Mouse (Mus musculus) granulocyte monocyte progenitor cell, adult 5-6 weeks (primary cell): ENCODE measurements at regions not wholly inside any gene's neighbourhood (a gene's known extent, or its start where the extent isn't known, plus 50 kb on each side); places are given as distances from the start of the nearest gene placed in this dataset.

Source experiments
- ATAC-seq: replicated peaks from 2 replicates; pipeline ENCODE4 v1.8.0; 2016; ENCODE audit warnings: mild to moderate bottlenecking, moderate TSS enrichment, inconsistent platforms; ENCODE audit not compliant: poor library complexity, severe bottlenecking

- peak; percentile 85 for ATAC-seq
These were observed 74.6 kb upstream of the Fermt1 start for GRCm38 (mm10) chr2:133020173-133020837.

- ATAC-seq = peak; percentile 73
These were observed 75.5 kb upstream of the Fermt1 start for GRCm38 (mm10) chr2:133021244-133021643.

DNA sequence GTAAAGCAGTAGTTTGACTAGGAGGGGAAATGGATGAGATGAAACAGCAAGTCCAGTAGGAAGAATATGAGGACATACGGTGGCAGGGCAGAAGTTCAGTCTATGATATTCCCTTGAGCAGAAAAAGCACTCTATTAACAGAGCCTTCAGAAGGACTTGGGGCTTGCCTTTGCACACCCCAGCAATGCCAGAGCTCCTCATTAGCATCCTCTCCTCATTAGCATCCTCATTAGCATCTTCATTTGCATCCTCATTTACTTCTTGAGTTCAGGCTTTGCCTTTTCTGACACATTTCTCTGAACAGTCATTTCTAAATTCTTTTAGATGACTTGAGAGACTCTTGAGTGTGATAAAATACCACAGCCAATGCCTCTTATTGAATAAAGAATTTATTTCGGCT, 81.3 kb upstream of the Fermt1 start:
- no peak for ATAC-seq

DNA sequence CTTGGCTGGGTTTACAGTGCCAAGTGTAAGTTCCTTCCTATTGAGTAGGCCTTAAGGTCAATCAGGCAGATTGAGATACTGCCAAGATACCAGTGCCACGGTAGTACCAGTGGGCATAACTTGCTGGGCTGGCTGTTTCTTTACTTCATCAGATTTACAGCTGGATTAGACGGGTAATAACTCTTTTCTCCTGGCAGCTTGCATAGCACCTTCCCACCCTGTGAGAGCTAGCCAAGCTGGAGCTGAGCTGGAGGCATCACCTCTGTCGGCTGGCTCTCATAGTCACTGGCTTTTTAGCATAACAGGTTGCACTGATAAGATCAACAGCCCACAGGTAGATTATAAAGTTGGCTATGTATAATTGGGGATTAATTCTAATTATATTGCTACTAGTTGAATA, 89.7 kb upstream of the Fermt1 start:
- ATAC-seq = no peak

DNA sequence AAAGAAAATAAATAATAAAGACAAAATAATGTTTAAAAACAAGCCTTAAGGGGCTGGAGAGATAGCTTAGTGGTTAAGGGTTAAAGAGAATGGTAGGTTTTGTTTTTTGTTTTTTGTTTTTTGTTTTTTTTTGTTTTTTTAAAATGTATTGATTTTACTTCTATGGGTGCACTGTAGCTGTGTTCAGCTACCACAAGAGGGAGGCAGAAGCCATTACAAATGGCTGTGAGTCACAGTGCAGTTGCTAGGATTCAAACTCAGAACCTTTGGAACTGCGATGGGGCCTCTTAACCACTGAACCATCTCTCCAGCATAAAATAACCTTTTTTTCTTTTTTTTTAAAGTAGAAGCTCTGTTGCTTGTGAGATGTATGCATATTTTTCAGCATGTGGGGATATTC, 95.0 kb upstream of the Fermt1 start:
- no peak for ATAC-seq

DNA sequence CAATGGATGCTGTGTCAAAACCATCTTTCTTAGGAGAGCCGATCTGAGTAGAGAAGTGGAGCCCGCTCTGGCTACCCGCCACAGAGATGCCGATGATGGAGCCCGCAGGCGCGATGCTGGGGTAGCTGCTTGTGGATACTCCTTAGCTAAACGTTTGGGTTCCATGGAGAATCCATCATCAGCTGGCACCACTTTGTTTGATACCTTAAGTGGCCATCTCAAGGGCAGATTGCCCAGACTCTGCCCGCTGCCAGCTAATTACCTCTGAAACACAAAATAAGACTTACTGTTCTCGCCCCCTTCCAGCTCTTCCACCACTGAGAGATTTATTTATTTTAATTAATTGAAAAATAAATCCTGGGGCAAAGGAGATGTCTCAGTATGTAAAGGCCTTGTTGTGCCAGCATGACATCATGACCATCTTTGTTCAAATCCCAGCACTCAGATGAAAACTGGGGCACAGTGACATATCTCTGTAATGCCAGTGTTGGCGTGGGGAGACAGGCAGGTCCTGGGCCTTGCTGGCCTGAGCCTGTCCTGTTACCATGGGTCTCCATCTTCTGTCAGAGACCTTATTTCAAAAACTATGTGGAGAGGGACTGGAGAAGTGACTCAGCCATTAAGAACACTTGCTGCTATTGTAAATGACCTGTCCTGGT, 132.1 kb upstream of the Fermt1 start:
- ATAC-seq = no peak

- ATAC-seq = no peak
These were observed 145.3 kb upstream of the Fermt1 start for GRCm38 (mm10) chr2:133090976-133091375.

DNA sequence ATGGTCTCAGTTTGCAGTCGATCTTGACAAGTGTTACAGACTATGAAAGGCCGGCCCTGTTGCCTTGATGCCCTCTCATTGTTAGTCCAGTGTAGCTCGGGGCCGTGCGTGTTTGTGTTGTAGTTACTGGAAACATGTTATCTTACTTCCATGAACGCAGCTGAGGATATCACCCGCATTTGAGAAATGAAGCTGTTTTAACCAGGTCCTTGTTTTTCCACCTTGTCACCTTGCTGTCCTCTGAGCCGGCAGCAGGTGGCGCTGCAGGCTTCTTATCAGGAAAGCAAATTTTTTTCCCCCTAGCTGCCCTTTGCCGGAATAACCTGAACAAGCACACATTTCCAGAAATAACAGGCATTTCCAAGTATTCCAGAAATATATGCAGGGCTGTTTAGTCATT, 167.9 kb upstream of the Fermt1 start:
- ATAC-seq = peak; percentile 81

DNA sequence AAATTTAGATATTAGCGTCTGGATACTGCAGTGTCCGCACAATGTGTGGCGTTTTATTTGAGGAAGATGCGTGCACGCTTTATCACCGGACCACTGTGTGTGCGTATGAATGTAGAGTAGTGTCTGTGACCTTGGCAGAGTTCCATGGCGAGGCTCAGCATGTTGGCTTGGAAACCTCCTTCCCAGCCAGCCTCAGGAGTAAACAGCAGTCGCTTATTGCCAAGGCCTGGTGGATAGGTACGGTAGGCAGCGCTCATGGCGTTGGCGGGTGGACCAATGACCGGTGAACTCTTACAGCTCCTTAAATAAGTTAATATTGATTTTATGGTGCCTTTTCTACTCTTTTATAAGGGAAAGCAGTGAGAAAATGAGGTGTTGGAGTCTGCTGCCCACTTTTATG, 172.9 kb upstream of the Fermt1 start:
- no peak for ATAC-seq

- no peak for ATAC-seq
These were observed 179.6 kb upstream of the Fermt1 start for GRCm38 (mm10) chr2:133125212-133125801.

DNA sequence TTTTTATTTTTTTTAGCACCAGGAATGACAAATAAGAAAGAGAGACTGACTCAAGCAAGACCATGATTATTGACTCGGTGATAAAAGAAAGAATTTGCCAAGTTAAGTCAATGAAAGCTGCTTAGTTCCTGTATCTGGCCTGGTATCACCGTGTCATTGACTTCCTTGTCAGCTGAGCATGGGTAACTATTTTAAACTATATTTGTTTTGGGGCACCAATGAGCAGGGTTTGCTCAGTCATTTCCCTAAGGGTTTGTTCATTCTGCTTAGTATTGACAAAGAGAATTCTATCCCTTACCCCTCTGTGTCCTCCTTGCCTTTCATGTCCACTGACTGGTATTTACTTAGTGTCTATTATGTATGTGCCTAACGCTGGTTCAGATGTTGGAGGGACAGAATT, 189.2 kb upstream of the Fermt1 start:
- ATAC-seq = no peak

GRCm38 (mm10) chr2:133138877-133139276, 193.2 kb upstream of the Fermt1 start:
- ATAC-seq = no peak

DNA sequence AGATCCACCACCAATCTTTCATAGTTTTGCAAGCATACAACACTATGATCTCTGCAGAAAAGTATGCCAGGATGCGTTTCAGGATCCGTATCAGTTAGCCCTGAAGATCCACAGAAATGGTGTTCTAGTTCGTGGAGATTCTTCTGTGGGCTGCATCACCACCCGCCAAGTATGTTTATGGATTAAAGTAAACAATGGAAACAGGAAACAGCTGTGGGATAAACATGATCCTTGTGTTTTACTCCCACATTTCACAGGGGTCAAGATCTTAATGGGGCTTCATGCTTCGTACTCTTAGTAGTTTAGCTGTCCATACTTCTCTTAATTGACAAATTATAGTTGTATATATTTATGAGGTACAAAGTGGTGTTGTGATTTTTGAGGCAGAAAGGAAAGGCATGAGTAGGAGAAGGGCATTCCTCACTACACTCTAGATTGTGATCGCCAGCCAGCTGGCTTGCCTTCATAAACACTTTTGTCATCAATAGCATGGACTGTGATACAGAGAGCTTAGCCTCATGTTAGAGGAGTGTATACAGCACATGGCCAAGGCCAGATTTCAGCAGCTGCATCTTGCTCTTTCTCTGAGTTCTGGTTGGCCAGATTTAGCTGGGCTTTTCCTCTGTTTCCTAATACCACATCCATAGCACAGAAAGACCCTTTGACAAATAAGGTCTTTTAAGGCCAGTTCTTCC, 195.8 kb upstream of the Fermt1 start:
- ATAC-seq = no peak

GRCm38 (mm10) chr2:133152461-133152860, 206.8 kb upstream of the Fermt1 start:
- ATAC-seq = no peak

- peak; percentile 69 for ATAC-seq
These were observed 210.8 kb upstream of the Fermt1 start for GRCm38 (mm10) chr2:133156537-133156936.

- ATAC-seq = no peak
These were observed 212.5 kb upstream of the Fermt1 start for GRCm38 (mm10) chr2:133158206-133158605.

DNA sequence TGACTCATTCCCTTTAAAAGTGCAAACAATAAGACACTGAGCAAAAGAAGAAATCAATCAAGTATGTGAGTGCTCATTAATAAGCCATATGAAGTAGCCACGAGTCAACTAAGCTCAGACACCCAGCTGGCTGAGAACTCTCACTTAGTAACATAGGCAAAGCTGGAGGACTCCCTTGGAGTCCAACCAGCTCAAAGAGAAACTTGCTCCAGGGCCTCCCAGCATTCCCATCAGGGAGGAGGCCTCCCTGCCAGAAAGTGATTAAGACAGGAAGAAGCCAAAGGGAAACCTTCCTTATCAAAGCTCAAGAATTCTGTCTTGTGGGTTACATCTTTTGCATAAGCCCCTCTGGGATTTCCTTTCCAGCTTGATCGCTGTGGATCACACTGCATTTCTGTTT, 213.7 kb upstream of the Fermt1 start:
- ATAC-seq = no peak

DNA sequence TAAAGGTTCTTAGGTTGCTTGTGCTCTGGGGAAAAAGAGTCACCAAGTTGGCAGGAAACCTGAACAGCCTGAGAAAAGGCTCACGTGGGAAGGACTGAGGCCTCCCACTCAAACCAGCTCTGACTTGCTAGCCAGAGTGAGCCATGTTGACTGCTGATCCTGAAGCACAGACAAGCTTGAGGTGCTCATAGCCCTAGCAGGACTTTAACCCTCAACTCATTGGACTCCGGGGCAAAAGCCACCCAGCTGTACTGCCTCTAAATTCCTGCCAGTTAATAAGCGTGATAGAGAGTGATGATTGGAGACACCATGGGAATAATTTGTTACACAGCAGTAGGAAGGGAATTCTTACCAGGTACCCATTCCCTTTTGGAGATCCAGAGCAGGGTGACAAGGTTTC, 230.7 kb upstream of the Fermt1 start:
- ATAC-seq = no peak

GRCm38 (mm10) chr2:133181216-133181615, 235.5 kb upstream of the Fermt1 start:
- no peak for ATAC-seq

DNA sequence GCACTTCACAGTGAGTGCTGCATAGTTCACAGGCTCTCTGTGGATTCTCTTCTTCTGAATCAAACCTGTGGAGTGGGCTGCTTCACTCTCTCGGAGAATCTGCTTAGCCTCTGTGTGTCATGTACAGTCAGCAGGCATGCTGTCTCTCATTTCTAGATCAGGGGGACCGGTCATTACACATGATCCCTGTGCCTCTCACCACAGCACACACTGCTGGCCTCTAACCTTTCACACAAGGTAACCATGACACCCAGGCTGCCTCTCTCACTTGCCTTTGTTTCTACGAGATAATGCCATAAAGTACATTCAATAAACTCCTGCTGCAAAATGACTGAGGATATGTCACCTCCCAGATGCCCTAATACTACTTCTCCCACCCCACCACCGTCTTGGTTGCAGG, 237.2 kb upstream of the Fermt1 start:
- no peak for ATAC-seq

DNA sequence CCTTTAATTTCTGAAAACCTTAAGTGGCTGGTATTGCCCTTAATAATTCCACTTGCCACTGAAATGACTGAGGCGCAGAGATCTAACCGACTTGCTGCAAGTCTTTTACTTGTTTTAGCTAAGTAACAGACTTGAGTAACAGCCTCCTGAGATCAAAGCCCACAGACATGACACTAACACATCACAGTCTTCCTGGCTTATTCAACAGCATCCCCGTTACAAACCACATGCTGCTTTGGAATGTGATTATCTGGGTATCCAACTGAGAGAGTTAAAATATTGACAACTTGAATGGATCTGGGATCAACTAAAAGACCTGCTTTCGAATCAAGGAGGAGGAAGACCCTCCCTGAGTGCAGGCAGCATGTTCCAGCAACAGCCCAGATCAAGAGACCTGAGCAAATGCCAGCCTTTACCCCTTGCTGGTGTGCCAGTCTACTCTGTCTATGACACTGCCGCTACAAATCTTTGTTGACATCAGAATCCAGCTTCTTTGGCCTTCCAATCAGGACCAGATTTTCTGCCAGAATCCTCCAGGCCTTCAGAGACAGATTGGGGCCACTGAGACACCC, 258.7 kb upstream of the Fermt1 start:
- ATAC-seq = no peak
